Mouse (Mus musculus) spleen, adult 2 months (tissue): ENCODE measurements at regions not wholly inside any gene's neighbourhood (a gene's known extent, or its start where the extent isn't known, plus 50 kb on each side); places are given as distances from the start of the nearest gene placed in this dataset.

Experiments
- CTCF ChIP-seq: fragments of 200-500 bp; IDR thresholded peaks from 2 replicates; pipeline ENCODE4 v1.5.1; 2011; ENCODE audit warnings: mild to moderate bottlenecking, inconsistent platforms; ENCODE audit not compliant: insufficient read depth, insufficient read length, insufficient replicate concordance; ENCODE audit errors: extremely low read depth
- POLR2A ChIP-seq: fragments of 200-500 bp; IDR thresholded peaks from 2 replicates; pipeline ENCODE4 v1.6.1; 2011; ENCODE audit warnings: low read depth, low read length, inconsistent platforms

DNA sequence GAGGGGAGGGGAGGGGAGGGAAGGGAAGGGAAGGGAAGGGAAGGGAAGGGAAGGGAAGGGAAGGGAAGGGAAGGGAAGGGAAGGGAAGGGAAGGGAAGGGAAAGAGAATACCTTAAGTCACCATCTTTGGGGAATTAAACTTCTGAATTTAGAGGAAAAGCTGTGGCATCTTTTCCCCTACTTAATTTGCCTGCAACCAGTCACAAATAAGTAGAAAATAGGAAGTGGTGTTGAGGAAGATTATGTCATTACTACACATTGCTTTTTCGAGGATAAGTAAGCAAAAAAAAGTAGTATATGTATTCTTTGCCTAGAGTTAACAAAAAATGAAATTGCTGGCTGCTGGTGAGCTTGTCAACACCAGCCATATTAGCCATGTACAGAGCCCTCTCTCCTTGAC, 51.4 kb upstream of the Nr4a2 start:
- TF ChIP-seq POLR2A (no peak), CTCF (no peak)
